Mouse (Mus musculus): ENCODE measurements at regions not wholly inside any gene's neighbourhood (a gene's known extent, or its start where the extent isn't known, plus 50 kb on each side); places are given as distances from the start of the nearest gene placed in this dataset.

GRCm38 (mm10) chr12:62768930-62769329, 1246.0 kb downstream of the Lrfn5 start:
- peak in 1 of 2 experiments; percentile 26 for DNase-seq (ENCODE audit: extremely low spot score in 1 of 2, low spot score in 2 of 2)
- intact Hi-C loops (cut with DNase I), result no loop called here

- DNase-seq (ENCODE audit: extremely low spot score in 1 of 2, low spot score in 2 of 2), result no peak
- intact Hi-C loops (cut with DNase I), result no loop called here
Observed at GRCm38 (mm10) chr12:62769895-62770294, 1246.9 kb downstream of the Lrfn5 start.

GRCm38 (mm10) chr12:62775974-62776373, 1253.0 kb downstream of the Lrfn5 start:
- intact Hi-C loops (cut with DNase I), result no loop called here
- DNase-seq (ENCODE audit: extremely low spot score in 1 of 2, low spot score in 2 of 2), result no peak

- intact Hi-C loops (cut with DNase I), result no loop called here
- peak in 1 of 2 experiments; percentile 5 for DNase-seq (ENCODE audit: extremely low spot score in 1 of 2, low spot score in 2 of 2)
Observed at GRCm38 (mm10) chr12:62812781-62813180, 1289.8 kb downstream of the Lrfn5 start.
